Mouse (Mus musculus): Measurements from ENCODE around the gene Zfp758.
"Not testable (repeated sequence)": the region's sequence is repeated elsewhere in the genome, so short reads cannot be mapped to it uniquely, and the experiment has no call there.

Zfp758 gene

DNA sequence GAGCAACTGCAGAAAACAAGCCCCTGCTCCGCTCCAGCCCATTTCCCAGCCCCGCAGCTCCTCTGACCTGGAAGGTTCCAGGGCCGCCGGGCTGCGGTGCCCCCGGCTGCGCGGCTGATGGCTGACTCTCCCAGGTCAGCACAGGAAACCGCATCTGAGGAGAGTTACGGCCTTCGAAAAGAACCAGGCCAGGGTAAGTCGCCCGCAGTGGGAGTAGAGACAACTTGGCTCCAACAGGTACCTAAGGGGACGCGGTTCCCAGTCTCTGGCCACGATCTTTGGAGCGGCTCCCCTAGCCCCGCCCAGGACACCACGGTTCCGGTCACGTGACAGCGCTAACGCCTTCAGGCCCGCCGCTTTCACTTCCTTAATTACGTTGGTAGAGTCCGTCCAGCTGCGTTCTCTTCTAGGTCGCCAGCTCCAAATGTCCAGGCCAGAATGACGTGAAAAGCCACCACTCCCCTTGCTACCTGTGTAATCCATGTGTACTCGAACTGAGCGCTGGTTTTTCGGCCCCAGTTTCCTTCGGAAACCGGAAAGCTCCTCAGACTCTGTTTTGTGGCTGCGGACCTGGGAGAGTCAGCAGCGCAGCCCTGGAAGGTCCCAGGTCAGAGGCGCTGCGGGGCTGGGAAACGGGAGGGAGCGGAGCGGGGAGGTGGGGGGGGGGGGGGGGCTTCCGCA, at the start of gene Zfp758, which contains the start of gene Zfp944:
Gene Zfp758 (plus strand): TSS at position 353 of the 681 bp plus-strand sequence.
Gene Zfp944 (minus strand): TSS at position 300 of the 681 bp plus-strand sequence.
- peak in 1 of 2 experiments; percentile 29 for DNase-seq (ENCODE audit: low spot score in 2 of 2)

DNA sequence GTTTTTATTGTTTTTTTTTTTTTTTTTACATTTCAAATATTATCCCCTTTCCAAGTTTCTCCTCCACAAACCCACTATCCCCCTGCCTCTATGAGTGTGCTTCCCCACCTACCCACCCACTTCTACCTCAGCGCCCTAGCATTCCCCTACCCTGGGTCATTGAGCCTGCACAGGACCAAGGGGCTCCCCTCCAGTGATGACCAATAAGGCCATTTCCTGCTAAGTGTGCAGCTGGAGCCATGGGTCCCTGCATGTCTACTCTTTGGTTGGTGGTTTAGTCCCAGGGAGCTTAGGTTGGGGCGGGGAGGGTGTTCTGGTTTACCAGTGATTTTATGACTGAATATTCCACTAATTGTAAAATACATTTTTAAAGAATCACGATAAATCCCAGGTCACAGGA, 47.0 kb upstream of the Zfp758 start:
- DNase-seq (ENCODE audit: low spot score in 2 of 2) = not testable (repeated sequence)

DNA sequence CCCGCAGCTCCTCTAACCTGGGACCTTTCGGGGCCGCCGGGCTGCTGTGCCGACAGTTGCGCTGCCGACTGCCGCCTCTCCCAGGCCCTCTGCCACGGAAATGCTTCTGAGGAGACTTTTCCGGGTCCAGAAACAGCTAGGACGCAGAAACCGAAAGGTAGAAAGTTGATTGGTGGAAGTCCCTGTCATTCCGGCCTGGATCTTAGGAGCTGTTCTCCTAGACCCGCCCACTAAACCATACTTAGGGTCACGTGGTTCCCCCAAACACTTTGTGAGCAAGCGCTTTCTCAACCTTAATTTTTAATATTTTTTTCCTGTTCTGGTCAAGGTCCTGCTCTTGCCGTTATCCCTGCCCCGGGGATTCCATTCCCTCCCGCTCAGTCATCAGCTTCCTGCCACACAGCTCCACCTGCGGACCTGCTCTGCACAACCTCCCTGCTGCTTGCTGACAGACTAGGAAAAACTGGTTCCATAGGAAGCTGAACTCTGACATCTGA, 46.5 kb upstream of the Zfp758 start, which contains the start of gene CT030661.1:
Gene CT030661.1 (minus strand): TSS at position 108 of the 497 bp plus-strand sequence.
- peak; percentile 88 to 91 for DNase-seq (ENCODE audit: low spot score in 2 of 2)

DNA sequence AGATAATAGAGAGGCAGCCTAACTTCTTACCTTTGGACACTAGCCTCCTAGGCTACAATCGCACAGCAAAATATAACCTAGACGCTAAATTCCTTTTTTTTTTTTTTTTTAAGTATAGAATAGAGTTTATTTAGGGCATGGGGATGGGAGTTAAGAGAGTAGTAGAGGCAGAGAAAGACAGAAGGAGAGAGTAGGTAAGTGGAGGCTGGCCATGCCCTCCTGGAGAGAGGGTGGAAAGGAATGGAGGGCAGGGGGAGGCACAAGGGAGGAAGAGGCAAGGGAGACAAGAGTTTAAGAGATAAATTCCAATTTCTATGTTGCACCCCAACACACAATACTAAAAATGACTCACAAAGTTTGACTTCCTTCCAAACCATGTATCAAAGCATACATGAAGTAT, 46.0 kb upstream of the Zfp758 start:
- not testable (repeated sequence) for DNase-seq (ENCODE audit: low spot score in 2 of 2)

DNA sequence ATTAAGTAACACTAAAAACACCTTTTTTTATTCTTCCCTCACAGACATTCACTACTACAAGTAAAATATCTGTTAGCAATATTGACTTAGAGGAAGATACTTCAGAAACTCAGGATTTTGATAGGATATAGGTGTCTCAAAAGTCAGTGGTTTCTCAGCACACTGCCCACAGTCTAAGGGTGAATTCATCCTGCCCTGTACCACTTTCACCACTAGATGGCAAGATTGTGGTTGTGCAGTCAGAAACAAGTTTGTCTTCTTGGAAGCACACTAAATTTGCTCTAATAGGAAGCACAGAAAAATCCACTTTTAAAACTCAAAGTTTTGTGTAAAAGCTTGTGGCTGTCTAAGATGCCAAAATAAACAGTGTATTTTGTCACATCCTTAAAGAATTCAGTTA, 8.5 kb upstream of the Zfp758 start:
- DNase-seq (ENCODE audit: low spot score in 2 of 2) = peak in 1 of 2 experiments; percentile 20

DNA sequence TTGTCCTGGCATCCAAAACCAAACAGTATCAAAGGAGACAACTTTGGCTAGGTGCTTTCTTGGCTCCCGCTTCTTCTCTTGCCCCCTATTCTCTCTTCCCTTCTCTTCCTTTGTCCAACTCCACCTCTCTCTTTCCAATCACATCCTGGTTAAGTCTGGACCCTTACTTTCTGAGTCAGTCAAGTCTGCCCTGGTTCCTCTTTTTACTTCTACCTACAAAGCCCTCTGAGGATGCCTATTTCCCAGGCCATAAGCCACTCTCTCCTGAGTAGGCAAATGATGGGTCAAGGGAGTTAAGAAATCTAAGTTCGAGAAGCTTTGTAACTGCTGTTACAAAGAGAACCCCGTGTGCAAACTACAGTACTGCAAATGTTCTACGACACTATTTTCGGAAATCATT, 681 bp upstream of the Zfp758 start:
- no peak for DNase-seq (ENCODE audit: low spot score in 2 of 2)

DNA sequence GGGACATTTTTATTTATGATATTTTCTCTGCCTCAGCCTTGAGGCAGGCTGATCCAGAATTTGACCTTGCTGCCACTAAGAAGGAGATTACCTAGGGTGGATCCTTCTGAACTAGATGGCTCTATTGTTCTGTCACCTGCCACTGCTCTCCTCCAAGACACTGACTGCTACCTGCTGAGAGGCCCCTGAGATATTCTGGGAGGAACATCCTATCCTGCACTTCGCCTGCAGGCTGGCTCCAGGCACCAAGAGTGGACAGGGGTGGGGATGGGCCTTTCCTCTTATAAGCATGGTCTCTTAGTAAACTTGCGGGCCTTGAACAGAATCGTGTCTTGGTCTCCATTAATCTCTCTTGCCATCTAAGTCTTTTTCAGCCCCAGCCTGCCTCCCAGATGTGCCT, 2.6 kb downstream of the Zfp758 start:
- DNase-seq (ENCODE audit: low spot score in 2 of 2) = no peak

DNA sequence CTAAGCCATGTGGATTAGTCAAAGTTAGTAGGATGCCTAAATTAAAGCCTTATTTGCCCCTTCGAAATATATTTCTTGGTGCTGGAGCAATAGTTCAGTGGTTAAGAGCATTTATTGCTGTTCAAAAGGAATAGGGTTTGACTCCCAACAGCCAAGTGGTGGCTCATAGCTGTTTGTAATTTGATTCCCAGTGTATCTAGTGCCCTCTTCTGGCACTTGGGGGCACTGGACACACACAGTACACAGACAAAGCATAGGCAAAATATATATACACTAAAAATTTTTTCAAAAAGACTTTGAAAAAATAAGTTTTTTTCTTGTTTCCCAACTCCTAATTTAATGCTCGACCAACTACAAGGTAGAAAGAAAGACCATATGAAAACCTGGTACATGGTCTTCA, 49.5 kb downstream of the Zfp758 start:
- no peak for DNase-seq (ENCODE audit: low spot score in 2 of 2)

DNA sequence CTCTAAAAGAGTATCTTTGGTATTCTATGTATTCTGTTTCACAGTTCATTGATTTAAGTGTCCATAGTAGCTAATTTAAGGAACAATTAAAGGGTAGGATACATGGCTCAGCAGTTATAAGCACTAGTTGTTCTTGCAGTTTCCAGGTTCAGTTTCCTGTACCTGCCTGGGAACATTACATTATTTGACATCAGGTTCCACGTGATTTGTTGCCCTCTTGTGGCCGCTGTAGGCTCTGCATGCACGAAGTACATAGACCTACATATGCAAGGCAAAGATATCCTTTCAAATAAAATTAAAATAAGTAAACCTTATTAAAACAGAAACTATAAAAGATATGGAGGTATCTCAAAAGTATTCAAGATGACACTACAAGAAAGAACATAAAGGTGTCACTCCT, 56.3 kb downstream of the Zfp758 start:
- DNase-seq (ENCODE audit: low spot score in 2 of 2) = peak in 1 of 2 experiments; percentile 49

DNA sequence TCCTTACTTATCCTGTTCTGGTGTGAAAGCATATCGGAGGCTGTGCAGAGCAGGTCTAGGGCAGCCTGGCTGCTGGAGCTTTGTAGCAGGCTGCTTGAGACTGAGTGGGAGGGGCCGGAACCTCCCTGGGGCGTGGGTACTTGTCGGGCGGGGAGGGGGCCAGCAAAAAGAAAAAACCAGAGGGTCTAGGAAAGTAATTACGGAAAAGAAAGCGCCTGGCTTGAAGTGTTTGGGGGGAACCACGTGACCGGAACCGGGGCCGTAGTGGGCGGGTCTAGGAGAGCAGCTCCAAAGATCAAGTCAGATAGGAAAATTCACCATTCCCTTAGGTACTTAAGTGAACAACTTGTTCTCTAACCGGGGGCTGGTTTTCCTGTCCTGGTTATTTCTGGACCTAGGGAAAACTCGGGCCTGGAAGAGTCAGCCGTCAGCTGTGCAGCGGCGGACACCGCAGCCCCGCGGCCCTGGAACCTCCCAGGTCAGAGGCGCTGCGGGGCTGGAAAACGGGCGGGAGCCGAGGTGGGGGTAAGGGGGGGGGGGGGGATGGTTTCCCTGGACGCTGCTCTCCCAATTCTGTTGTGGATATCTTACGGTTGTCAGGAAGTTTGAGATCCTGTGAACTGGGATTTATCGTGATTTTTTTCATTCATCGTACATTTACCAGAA, 62.8 kb downstream of the Zfp758 start, which contains the start of gene Zfp946:
Gene Zfp946 (plus strand): TSS at position 271 of the 666 bp plus-strand sequence.
- peak; percentile 53 to 74 for DNase-seq (ENCODE audit: low spot score in 2 of 2)

DNA sequence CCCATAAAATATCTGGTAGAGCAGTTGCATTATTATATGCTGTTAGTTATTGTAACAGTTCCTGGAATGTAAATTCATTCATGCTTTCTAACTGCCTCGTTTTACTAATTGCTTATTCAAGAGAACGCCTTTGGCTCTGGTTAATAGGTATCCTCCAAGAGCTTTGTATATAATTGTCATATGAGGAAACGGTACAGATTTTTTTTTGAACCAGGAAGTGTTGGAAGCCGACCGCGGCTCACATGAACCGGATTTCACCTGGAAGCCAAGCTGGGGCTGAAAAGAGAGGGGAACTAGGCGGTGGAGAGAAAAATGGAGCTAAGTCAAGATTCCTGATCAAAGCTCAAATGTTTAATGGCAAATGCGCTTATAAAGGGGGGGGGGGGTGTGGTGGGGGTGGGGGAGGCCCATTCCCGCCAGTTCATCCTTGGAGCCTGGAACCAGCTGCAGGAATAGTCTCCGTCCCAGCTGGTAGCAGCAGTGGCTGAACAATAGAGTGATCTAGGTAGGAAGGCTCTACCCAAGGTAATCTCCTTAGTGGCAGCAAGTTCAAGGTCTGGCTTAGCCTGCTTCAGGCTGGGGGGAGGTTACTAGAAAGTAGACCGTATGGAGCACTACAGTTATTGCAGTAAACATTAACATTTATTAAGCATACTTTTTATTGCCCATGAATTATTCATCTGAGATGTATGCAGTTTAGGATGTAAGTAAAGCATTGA, 63.5 kb downstream of the Zfp758 start:
- DNase-seq (ENCODE audit: low spot score in 2 of 2) = no peak

Measured in frontal cortex, postnatal 10 days (tissue).